Mouse (Mus musculus) frontal cortex, adult 2 months (tissue): Measurements from ENCODE around the gene 1700123O20Rik. TPM values are rescaled to one million over a fixed set of nuclear protein-coding genes. Genes with fewer than 3 reads are reported as not detected.
A peak's percentile ranks its signal among the peaks of the same experiment; 100 is the strongest.

Experiments
- DNase-seq, 2 experiments: peaks; one replicate each; pipeline ENCODE4 v3.0.0; 2022; ENCODE audit warnings: low spot score in 1 of 2; ENCODE audit errors: extremely low spot score in 1 of 2
- polyA plus RNA-seq: library from polyadenylated mRNA; depleted of rRNA; stranded (reverse); fragments of >200 nt; gene quantifications from 2 replicates; pipeline ENCODE4 v1.2.3, GENCODE M21; 2012; rRNA removed

Gene 1700123O20Rik
- polyA plus RNA-seq, result 36.3 and 36.6 TPM in 2 replicates

GRCm38 (mm10) chr14:54686063-54686521 lies at the start of gene 1700123O20Rik:
TSS of gene 1700123O20Rik (plus strand) at chr14:54686216.
- peak; percentile 66 to 78 for DNase-seq

GRCm38 (mm10) chr14:54636954-54637353 lies 49.1 kb upstream of the 1700123O20Rik start:
- DNase-seq, result peak in 1 of 2 experiments; percentile 62

GRCm38 (mm10) chr14:54638210-54638609 lies 47.8 kb upstream of the 1700123O20Rik start:
- peak in 1 of 2 experiments; percentile 56 for DNase-seq

- no peak for DNase-seq
Measured at GRCm38 (mm10) chr14:54640121-54640520, 45.9 kb upstream of the 1700123O20Rik start.

- DNase-seq, result no peak
Measured at GRCm38 (mm10) chr14:54640946-54641304, 45.1 kb upstream of the 1700123O20Rik start, which contains the start of gene Gm17606. TSS of gene Gm17606 (plus strand) at chr14:54640952.

GRCm38 (mm10) chr14:54641305-54641969 lies 44.6 kb upstream of the 1700123O20Rik start, which contains the start of gene Cdh24:
TSS of gene Cdh24 (minus strand) at chr14:54641364.
- peak; percentile 71 to 93 for DNase-seq

- no peak for DNase-seq
Measured at GRCm38 (mm10) chr14:54642224-54642944, 43.6 kb upstream of the 1700123O20Rik start.

- DNase-seq, result no peak
Measured at GRCm38 (mm10) chr14:54643011-54643410, 43.0 kb upstream of the 1700123O20Rik start.

- DNase-seq, result no peak
Measured at GRCm38 (mm10) chr14:54644294-54644693, 41.7 kb upstream of the 1700123O20Rik start.

GRCm38 (mm10) chr14:54646455-54646854 lies 39.6 kb upstream of the 1700123O20Rik start:
- no peak for DNase-seq

- no peak for DNase-seq
Measured at GRCm38 (mm10) chr14:54646898-54647636, 38.9 kb upstream of the 1700123O20Rik start.

- no peak for DNase-seq
Measured at GRCm38 (mm10) chr14:54647900-54648299, 38.1 kb upstream of the 1700123O20Rik start.

- peak; percentile 80 to 96 for DNase-seq
Measured at GRCm38 (mm10) chr14:54650621-54651454, 35.2 kb upstream of the 1700123O20Rik start.

- DNase-seq, result no peak
Measured at GRCm38 (mm10) chr14:54651556-54651955, 34.5 kb upstream of the 1700123O20Rik start.

GRCm38 (mm10) chr14:54652787-54653186 lies 33.2 kb upstream of the 1700123O20Rik start:
- DNase-seq, result no peak

- peak; percentile 69 to 85 for DNase-seq
Measured at GRCm38 (mm10) chr14:54653496-54653895, 32.5 kb upstream of the 1700123O20Rik start.

GRCm38 (mm10) chr14:54660009-54660408 lies 26.0 kb upstream of the 1700123O20Rik start:
- DNase-seq, result peak in 1 of 2 experiments; percentile 67

- DNase-seq, result peak; percentile 67 to 76
Measured at GRCm38 (mm10) chr14:54664477-54665222, 21.4 kb upstream of the 1700123O20Rik start.

GRCm38 (mm10) chr14:54669381-54669780 lies 16.6 kb upstream of the 1700123O20Rik start:
- DNase-seq, result peak in 1 of 2 experiments; percentile 71
